Mouse (Mus musculus) neural tube, embryonic 14.5 days (tissue): ENCODE results near the gene Atp6v1g2. TPM values are rescaled to one million over a fixed set of nuclear protein-coding genes. Genes with fewer than 3 reads are reported as not detected.

ENCODE experiments used
- ATAC-seq: fragments of 200-750 bp; cut with Nextera tagmentation; 2 replicates; pipeline ENCODE4 v1.8.0; 2017; ENCODE audit warnings: low read depth, mild to moderate bottlenecking, moderate TSS enrichment, moderate library complexity
- H3K27ac ChIP-seq: fragments of 300-500 bp; sonication (generic); 2 replicates; pipeline ENCODE4 v1.5.1; 2014; ENCODE audit warnings: low read depth, mild to moderate bottlenecking, control low read depth, low read length, moderate library complexity, mixed read lengths
- H3K27me3 ChIP-seq: fragments of 300-500 bp; sonication (generic); 2 replicates; pipeline ENCODE4 v1.6.1; 2014; ENCODE audit warnings: low read length; ENCODE audit not compliant: control insufficient read depth, insufficient read depth
- H3K36me3 ChIP-seq: fragments of 300-500 bp; sonication (generic); 2 replicates; pipeline ENCODE4 v1.6.1; 2014; ENCODE audit warnings: low read length, mixed read lengths; ENCODE audit not compliant: control insufficient read depth, insufficient read depth
- H3K4me1 ChIP-seq: fragments of 300-500 bp; sonication (generic); 2 replicates; pipeline ENCODE4 v1.6.1; 2014; ENCODE audit warnings: low read length; ENCODE audit not compliant: control insufficient read depth, insufficient read depth
- H3K4me2 ChIP-seq: fragments of 300-500 bp; sonication (generic); 2 replicates; pipeline ENCODE4 v1.6.1; 2014; ENCODE audit warnings: mild to moderate bottlenecking, low read depth, low read length, control low read depth
- H3K4me3 ChIP-seq: fragments of 300-500 bp; sonication (generic); 2 replicates; pipeline ENCODE4 v1.5.1; 2014; ENCODE audit warnings: low read depth, low read length, control low read depth, mixed read lengths
- H3K9ac ChIP-seq: fragments of 300-500 bp; sonication (generic); replicated peaks from 2 replicates; pipeline ENCODE4 v1.6.1; 2014; ENCODE audit warnings: low read depth, mild to moderate bottlenecking, control low read depth, low read length, mixed read lengths
- H3K9me3 ChIP-seq: fragments of 300-500 bp; sonication (generic); 2 replicates; pipeline ENCODE4 v1.6.1; 2016; ENCODE audit warnings: low read length; ENCODE audit not compliant: control insufficient read depth
- WGBS: fragments of 180-500 bp; shearing (Covaris S2); extraction: QIAGEN DNeasy Blood & Tissue Kit; methylation state at CpG from one replicate; pipeline ENCODE4 v1.1.7; 2014; 5-methylcytosine and 5-hydroxymethylcytosine counted together
- microRNA-seq: library from miRNA; unstranded; fragments of <30 nt; microRNA quantifications from one replicate; pipeline ENCODE4, GENCODE M21; 2016
- polyA plus RNA-seq: library from polyadenylated mRNA; unstranded; fragments of >200 nt; fragmentation: Nextera tagmentation; extraction: Ambion mirVana; gene quantifications from 2 replicates; pipeline ENCODE4 v1.2.1, GENCODE M21; 2014

Gene Atp6v1g2
- polyA plus RNA-seq, 1 experiment from 2014 or later, result 154 TPM

DNA sequence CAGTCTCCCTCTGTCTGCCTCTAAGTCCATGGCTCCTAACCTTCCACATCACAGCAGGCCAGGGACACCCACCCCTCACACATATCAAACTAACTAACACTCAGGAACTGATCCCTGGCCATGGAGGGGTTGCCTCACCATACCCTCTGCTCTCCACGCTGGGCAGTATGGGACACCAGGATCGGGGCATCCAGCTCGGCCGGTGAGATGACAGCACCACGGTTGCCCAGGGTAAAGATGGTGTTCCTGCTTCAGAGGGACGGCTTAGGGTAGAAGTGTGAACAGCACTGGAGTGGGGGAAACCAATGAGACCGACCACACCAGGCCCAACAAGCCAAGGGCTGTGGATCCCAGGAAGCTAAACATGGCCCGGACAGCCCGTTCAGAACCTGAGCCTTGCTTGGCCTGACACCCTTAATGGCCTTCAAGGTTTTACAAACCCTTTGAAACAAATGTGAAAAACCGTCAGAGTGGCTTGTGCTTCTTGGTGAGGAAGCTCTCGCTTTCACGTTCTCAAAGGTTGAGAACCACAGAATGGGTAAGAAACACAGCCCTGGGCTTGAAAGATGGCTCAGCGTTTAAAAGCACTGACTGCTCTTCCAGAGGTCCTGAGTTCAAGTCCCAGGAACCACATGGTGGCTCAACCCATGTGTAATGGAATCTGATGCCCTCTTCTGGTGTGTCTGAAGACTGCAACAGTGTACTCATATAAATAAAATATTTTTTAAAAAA is 45.7 kb downstream of the Atp6v1g2 start:
- H3K36me3 ChIP-seq, result no peaks in the 10 kb centered on the region
- WGBS, result 91% methylated on average over 13 of the region's 13 CpGs
- no peaks in the 10 kb centered on the region for H3K4me1 ChIP-seq
- H3K4me2 ChIP-seq, result no peak overlapping the region
- no peaks in the 10 kb centered on the region for H3K27me3 ChIP-seq
- no peak overlapping the region for H3K27ac ChIP-seq
- no peak overlapping the region for H3K9ac ChIP-seq
- no peak for ATAC-seq
- H3K4me3 ChIP-seq, result no peak overlapping the region
- H3K9me3 ChIP-seq, result no peaks in the 10 kb centered on the region

DNA sequence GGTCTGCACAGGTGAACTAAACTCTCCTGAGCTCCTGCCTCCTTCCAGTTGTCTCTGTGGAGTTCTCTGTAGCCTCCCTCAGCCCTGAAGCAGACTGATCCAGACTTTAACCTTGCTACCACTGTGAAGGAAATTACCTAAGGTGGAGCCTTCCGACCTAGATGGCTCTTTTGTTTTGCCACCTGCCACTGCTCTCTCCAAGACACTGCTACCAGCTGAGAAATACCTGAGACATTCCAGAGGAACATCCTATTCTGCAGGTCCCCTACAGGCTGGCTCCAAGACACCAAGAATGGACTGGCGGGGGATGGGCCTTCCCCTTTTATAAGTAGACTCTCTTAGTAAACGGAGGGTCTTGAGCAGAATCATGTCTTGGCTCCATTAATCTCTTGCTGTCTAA is 46.8 kb downstream of the Atp6v1g2 start:
- Histone ChIP-seq H3K4me2 (no peak overlapping the region), H3K9ac (no peak overlapping the region), H3K4me3 (no peak overlapping the region), H3K36me3 (no peaks in the 10 kb centered on the region), H3K27me3 (no peaks in the 10 kb centered on the region), H3K4me1 (no peaks in the 10 kb centered on the region), H3K9me3 (no peaks in the 10 kb centered on the region), H3K27ac (no peak overlapping the region)
- no peak for ATAC-seq
- WGBS, result 69% methylated on average over 3 of the region's 3 CpGs

DNA sequence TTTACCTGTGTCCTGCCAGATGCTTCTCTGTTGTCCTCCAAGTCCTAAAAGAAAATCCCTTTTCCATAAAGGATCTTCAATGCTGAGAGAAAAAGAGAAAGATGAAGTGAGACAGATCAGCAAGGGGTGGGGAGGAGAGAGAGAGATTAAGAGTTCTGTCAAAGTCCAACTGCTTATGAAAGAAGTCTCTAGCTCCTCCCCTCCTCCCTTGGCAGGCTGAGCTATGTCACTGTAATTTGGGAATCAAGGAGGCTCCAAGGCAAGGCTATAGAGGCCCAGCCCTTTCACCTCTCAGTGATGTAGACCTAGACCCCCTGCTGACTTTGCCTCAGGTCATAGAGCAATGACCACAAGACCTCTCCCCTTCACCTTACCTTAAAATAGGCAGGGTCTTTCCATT is 52.0 kb downstream of the Atp6v1g2 start:
- Histone ChIP-seq H3K4me1 (no peaks in the 10 kb centered on the region), H3K4me3 (no peak overlapping the region), H3K27me3 (no peaks in the 10 kb centered on the region), H3K27ac (no peak overlapping the region), H3K36me3 (no peaks in the 10 kb centered on the region), H3K9ac (no peak overlapping the region), H3K9me3 (no peaks in the 10 kb centered on the region), H3K4me2 (no peak overlapping the region)
- no peak for ATAC-seq

Small RNA genes within 50 kb of the gene (microRNA-seq; reads per million reads assigned to microRNA genes)
- gene Mir6973a (not detected), gene Mir6974 (not detected), gene Mir6975 (2.6 reads per million), gene Mir8094 (not detected)

Other genes with a start within 250 kb of the Atp6v1g2 start
- gene Vars, start 232.7 kb upstream of the Atp6v1g2 start, polyA plus RNA-seq, result 51.4 and 56.9 TPM in 2 replicates
- gene Vwa7, start 217.1 kb upstream of the Atp6v1g2 start, polyA plus RNA-seq, result 0.11 and 0.15 TPM in 2 replicates
- 2.1 and 2.2 TPM in 2 replicates for gene Sapcd1, start 205.6 kb upstream of the Atp6v1g2 start, polyA plus RNA-seq
- gene Msh5, start 186.9 kb upstream of the Atp6v1g2 start, polyA plus RNA-seq, result 1.9 and 2.2 TPM in 2 replicates
- gene Clic1, start 183.7 kb upstream of the Atp6v1g2 start, polyA plus RNA-seq, result 13.3 and 37.0 TPM in 2 replicates
- 269 and 303 TPM in 2 replicates for gene Ddah2, start 174.6 kb upstream of the Atp6v1g2 start, polyA plus RNA-seq
- not detected in 2 replicates for gene Ly6g6c, start 168.3 kb upstream of the Atp6v1g2 start, polyA plus RNA-seq
- 0.12 and 0.15 TPM in 2 replicates for gene Mpig6b, start 167.5 kb upstream of the Atp6v1g2 start, polyA plus RNA-seq
- 0.46 and 0.66 TPM in 2 replicates for gene Ly6g6e, start 156.8 kb upstream of the Atp6v1g2 start, polyA plus RNA-seq
- 0.84 and 1.8 TPM in 2 replicates for gene Ly6g6d, start 155.6 kb upstream of the Atp6v1g2 start, polyA plus RNA-seq
- 0.23 TPM in 1 of 2 replicates, not detected in the other for gene Ly6g6f, start 148.1 kb upstream of the Atp6v1g2 start, polyA plus RNA-seq
- gene Abhd16a, start 144.4 kb upstream of the Atp6v1g2 start, polyA plus RNA-seq, result 82.3 and 92.5 TPM in 2 replicates
- not detected in 2 replicates for gene Ly6g5c, start 125.4 kb upstream of the Atp6v1g2 start, polyA plus RNA-seq
- 0.52 and 0.92 TPM in 2 replicates for gene Ly6g5b, start 118.2 kb upstream of the Atp6v1g2 start, polyA plus RNA-seq
- 22.2 and 23.7 TPM in 2 replicates for gene Gpank1, start 112.2 kb upstream of the Atp6v1g2 start, polyA plus RNA-seq
- gene Csnk2b, start 111.6 kb upstream of the Atp6v1g2 start, polyA plus RNA-seq, result 361 and 363 TPM in 2 replicates
- gene D17H6S53E, start 107.3 kb upstream of the Atp6v1g2 start, polyA plus RNA-seq, result 8.1 and 9.7 TPM in 2 replicates
- 0.75 and 0.89 TPM in 2 replicates for gene Apom, start 101.6 kb upstream of the Atp6v1g2 start, polyA plus RNA-seq
- gene Bag6, start 98.5 kb upstream of the Atp6v1g2 start, polyA plus RNA-seq, result 88.3 and 102 TPM in 2 replicates
- gene Prrc2a, start 68.8 kb upstream of the Atp6v1g2 start, polyA plus RNA-seq, result 181 and 195 TPM in 2 replicates
- 6.7 and 10.7 TPM in 2 replicates for gene Aif1, start 57.6 kb upstream of the Atp6v1g2 start, polyA plus RNA-seq
- 3.7 and 8.8 TPM in 2 replicates for gene Lst1, start 45.2 kb upstream of the Atp6v1g2 start, polyA plus RNA-seq
- gene Ltb, start 39.2 kb upstream of the Atp6v1g2 start, polyA plus RNA-seq, result 0.31 and 0.62 TPM in 2 replicates
- gene Tnf, start 31.7 kb upstream of the Atp6v1g2 start, polyA plus RNA-seq, result not detected in 2 replicates
- gene Lta, start 28.3 kb upstream of the Atp6v1g2 start, polyA plus RNA-seq, result 0.24 and 0.26 TPM in 2 replicates
- 0.44 TPM in 1 of 2 replicates, not detected in the other for gene Gm16181, start 12.8 kb upstream of the Atp6v1g2 start, polyA plus RNA-seq
- gene Nfkbil1, start 2.1 kb downstream of the Atp6v1g2 start, polyA plus RNA-seq, result 3.4 and 4.3 TPM in 2 replicates
- 373 and 383 TPM in 2 replicates for gene Ddx39b, start 8.1 kb downstream of the Atp6v1g2 start, polyA plus RNA-seq
- 99.9 and 111 TPM in 2 replicates for gene H2-D1, start 29.1 kb downstream of the Atp6v1g2 start, polyA plus RNA-seq
- gene H2-Q1, start 86.7 kb downstream of the Atp6v1g2 start, polyA plus RNA-seq, result 0.48 TPM in 1 of 2 replicates, not detected in the other
- 1.4 and 2.9 TPM in 2 replicates for gene H2-Q2, start 108.6 kb downstream of the Atp6v1g2 start, polyA plus RNA-seq
- 0.55 and 0.90 TPM in 2 replicates for gene H2-Q4, start 146.0 kb downstream of the Atp6v1g2 start, polyA plus RNA-seq
- gene H2-Q6, start 191.2 kb downstream of the Atp6v1g2 start, polyA plus RNA-seq, result 0.54 and 1.4 TPM in 2 replicates
- gene H2-Q7, start 205.5 kb downstream of the Atp6v1g2 start, polyA plus RNA-seq, result 4.3 and 5.5 TPM in 2 replicates
- 0.27 TPM in 1 of 2 replicates, not detected in the other for gene H2-Q10, start 236.4 kb downstream of the Atp6v1g2 start, polyA plus RNA-seq